Mouse (Mus musculus): ENCODE data around the gene Polr1b.

- no peak for TF ChIP-seq CTCF (IDR thresholded peaks at IDR 0.05; ENCODE audit: borderline replicate concordance, extremely low read depth, insufficient read depth, insufficient read length)
- no peak for TF ChIP-seq POLR2A (IDR thresholded peaks at IDR 0.05; ENCODE audit: borderline replicate concordance, extremely low read depth, insufficient read depth, insufficient read length, poor library complexity, severe bottlenecking)
Measured at GRCm38 (mm10) chr2:129132231-129132630, 31.4 kb downstream of the Polr1b start.
